Mouse (Mus musculus): Measurements from ENCODE around the gene Dhx35.

DNA sequence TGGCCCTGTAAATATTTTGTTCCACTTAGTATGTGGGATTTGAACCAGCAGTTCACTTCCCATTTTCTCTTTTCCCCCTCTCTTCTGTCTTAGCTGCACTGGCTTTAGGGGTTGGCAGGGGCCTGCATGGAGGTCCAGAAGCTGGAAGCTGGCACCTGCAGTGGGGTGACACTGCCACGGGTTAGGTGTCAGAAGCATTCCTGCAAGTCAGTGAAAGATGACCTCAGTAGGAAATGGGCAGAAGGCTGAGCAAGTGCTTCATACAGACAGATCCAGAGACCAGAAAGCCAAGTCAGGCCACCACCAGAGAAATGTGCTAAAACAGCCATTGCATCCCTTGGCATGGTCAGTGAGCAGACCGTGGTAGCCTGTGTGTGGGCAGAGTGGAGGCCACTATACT lies 66.5 kb downstream of the Dhx35 start:
- TF ChIP-seq CTCF (conservative IDR thresholded peaks at IDR 0.05; ENCODE audit: insufficient read depth, insufficient read length, low read depth, low read length), result no peak
- no peak for TF ChIP-seq POLR2A (IDR thresholded peaks at IDR 0.05; ENCODE audit: low read depth, low read length)
